Mouse (Mus musculus): ENCODE data around the gene Ncoa1.
"Not testable (repeated sequence)": the region's sequence is repeated elsewhere in the genome, so short reads cannot be mapped to it uniquely, and the experiment has no call there.

Gene Ncoa1

DNA sequence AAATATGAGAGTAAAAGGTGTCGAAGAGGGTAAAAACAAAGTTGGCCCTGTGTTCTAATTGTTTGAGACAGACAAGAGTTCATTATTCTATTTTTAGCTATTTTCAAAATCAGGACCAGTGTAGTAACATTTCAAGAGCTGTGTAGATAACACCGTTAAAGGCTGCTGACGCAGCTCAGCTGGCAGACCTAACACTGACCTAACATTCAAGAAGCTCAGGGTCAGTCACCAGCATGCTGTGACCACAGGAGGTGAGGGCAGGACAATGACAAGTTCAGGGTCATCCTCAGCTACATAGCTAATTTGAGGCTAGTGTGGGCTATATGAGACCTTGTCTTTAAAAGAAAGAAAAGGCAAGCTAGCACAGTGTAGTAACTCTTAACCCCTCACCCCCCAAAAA is 84.9 kb downstream of the Ncoa1 start:
- DNase-seq: no peak

DNA sequence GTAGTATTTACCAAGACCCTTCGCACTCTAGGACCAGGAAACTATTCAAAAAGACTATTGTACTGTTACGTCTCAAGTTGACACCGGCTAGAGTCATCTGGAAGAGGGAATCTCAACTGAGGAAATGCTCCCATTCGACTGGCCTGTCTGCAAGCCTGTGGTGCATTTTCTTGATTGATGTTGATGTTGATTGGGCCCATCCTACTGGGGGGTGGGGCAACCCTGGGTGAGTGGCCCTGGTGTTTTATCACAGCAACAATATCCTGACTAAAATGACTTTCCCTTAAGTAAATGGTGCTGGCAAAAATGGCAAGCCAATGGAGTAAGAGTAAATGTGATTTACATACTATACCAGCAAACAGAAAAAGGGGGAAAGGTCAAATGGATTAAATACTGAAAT is 85.7 kb downstream of the Ncoa1 start:
- DNase-seq: no peak

DNA sequence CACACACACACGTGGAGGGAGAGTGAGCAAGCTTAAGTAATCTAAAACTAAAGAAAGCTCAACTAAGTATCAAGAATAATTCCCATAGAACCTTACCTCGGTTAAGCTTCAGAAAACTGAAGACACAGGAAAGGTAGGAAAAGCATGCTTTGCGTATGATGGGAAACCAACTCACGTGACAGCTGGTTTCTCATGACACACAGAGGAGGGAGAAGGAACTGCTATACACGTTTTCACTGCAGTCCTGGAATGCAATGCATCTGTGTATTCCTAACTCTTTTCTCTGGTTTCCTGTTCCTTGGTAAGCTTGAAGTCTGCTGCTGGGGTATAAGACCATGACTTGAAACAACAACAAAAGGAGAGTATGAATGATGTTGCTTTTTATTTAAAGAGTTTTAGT is 86.3 kb downstream of the Ncoa1 start:
- DNase-seq: no peak

DNA sequence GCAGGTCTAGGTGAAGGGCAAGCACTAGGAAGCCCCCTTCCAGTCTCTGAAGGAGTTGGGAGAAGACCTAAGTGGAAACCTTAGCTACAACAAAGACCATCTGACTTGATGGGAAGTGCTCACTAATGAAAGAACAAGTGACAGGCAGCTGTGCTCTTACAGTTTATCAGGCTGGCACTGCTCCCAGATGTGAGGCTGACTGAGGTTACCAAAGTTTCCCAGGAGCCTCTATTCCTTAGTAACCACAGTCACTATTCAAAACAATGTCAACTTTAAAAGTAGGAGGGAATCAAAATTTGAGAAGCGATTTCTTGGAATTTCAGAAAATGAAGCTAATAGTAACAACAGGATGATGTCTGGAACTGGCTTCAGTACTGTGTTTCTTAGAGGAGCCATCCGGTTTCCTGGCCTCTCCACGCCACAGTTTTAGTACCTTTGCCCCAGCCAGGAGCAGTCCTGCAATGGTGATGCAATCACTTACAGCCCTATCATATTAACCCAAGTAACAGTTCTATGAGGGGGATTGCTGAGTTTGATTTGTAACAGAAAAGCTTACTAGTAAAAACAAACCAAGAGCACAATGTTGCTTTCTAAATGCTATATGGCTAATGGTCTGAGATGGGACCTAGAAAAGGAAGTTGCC is 90.8 kb downstream of the Ncoa1 start:
- DNase-seq: no peak

DNA sequence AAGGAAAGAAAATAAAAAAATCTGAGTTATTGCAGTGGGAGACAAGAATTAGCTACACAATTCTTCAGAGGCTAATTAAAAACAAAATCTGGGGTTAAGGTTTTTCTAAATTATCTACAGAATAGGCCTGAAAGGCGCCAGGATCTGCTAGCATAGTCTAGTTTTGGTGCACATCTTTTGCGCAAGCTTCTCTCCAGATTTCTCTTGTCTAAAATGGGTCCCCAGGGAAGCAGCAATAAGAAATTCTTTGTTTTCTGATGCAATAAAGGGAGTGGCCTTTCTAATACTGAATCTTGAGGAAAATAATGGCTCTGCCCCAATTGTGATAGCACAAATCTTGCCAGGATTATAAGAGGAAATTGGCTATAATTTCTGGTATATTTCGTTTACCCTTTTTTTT is 93.9 kb downstream of the Ncoa1 start:
- DNase-seq: no peak

DNA sequence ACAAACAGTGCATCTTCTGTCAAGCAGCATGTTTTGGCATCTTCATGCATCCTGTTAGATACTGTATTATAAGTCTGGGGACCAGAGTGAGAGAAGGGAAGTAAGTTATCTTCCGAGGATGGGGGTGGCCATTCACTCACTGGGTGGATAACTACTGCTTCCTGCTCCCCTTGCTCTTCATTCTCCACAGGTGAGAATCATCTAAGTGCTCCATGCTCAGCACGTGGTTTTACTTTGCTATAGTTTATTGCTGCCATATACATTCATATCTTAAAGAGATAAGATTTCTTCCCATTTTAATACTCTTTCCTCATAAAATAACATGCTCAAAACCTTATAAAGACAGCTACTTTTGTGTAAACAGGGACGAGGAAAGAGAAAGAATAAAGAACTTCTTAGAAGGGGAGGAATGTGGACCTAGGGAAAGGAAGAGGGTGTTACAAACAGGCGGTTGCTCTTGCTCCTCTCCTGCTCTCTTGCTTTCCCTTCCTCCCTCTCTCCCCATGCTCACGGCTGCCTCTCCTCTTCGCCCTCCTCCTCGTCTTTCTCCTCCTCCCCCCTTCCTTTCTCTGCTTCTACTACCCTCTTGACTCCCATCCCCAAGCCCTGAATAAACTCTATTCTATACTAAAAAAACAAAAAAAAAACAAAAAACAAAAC is 97.6 kb downstream of the Ncoa1 start:
- no peak for DNase-seq

DNA sequence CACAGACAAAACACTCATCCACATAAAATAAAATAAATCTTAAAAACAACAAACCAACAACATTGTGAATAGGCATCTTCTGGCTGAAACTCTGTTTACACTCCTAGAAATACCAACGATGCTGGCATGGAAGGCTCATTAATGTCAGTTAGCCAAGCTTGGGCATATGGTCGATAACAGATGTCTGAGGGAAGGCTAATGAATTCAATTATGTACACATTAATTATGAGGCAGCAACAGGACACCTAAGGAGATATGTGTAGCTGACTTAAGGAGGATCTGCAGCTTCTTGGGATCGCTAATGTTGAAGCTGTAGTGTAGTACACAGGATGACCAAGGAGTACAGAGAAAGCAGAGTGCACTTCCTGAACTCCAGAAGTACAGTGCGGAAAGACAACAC is 100.5 kb downstream of the Ncoa1 start:
- no peak for DNase-seq

DNA sequence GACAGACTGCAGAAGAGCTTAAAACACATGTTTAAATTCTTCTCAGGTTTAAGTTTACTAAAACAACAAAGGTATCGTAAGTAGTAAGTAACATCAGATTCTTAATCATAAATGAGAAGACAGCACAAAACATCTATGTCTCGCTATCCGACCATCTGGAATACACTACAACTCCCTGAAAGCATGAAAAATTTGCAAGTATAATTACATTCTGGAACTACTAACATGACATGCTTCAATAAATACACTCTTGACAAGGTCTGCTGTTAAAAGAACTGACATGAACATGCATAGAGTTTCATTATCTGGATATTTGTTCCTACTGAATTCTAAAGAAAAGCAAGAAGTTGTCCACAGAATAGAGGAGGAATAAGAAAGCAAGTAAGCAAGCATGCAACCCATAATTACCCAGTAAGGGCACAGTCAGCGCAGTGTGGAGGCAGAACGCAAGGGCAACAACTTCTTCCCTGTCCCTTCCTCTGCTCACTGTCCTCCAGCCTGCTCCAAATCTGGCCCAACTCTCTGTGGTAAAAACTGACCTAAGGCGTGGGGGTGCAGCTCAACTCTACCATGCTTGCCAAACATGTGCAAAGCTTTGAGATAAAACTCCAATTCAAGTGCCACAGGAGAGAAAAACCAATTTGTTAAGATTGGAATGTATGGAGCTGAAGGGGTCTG is 102.0 kb downstream of the Ncoa1 start:
- DNase-seq: no peak

DNA sequence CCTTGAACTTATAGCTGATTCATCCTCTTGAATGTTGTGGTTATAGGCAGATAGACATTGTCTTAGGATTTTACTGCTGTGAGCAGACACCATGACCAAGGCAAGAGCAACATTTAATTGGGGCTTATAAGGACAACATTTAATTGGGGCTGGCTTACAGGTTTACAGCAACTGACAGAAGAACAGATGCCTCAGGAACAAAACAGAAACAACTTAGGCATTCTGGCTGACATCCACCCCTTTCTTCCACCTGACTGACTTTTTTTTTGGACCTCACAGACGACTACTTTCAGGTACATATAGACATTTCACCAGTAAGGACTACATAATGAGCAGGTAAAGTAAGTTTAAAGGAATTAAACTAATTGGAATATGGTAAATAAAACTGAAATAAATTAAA is 105.6 kb downstream of the Ncoa1 start:
- DNase-seq: no peak

DNA sequence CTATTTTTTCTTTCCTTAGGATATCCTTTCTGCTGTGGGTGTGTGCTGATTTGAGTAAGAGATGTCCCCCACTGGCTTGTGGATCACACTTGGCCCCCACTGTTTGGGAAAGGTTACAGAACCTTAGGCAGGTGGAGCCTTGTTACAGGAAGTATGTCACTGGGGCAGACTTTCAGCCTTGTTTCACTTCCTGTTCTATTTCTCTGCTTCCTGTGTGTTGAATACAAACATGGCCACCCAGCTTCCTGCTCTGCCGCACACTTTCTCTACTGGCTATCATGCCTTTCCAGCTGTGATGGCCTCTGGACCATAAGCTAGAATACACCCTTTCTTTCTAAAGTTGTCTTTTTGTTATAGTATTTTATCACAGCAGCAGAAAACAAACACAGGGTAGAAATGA is 111.0 kb downstream of the Ncoa1 start:
- no peak for DNase-seq

DNA sequence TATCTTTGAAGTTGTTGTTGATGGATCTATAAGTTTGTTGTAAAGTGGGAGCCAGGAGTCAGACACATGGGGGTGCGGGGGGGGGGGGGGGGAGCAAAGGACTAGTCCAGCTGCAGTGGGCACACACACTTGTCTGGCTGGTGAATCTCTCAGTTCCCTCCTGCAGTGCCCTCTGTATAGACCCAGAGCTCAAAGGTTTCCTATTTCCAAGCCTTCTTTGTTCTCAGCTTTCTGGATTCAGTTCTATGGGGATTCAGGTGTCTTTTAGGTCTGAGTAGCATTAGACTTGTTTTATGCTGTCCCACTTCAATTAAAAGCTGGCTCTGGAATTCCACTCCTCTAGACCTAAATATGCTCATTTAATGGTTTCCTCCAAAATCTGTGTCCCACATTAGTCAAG is 117.5 kb downstream of the Ncoa1 start:
- DNase-seq: no peak

DNA sequence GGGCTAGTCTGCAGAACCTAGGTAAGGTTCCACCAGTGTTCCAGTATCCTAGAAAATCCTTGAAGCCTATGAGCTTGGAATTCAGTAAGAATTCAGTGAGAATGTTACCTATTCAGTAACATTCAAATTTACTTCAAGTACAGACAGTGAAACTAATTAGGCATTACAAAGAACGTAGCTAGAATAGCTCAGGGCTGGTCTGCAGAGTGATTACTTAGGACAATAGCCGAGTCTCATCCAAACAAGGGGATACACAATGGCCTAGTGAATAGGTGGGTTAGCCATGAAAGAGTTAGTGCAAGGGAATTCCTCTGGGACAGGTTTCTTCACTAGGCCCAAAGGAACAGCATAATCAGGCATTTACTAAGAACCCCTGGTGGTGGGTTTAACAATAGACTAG is 118.3 kb downstream of the Ncoa1 start:
- DNase-seq: not testable (repeated sequence)

DNA sequence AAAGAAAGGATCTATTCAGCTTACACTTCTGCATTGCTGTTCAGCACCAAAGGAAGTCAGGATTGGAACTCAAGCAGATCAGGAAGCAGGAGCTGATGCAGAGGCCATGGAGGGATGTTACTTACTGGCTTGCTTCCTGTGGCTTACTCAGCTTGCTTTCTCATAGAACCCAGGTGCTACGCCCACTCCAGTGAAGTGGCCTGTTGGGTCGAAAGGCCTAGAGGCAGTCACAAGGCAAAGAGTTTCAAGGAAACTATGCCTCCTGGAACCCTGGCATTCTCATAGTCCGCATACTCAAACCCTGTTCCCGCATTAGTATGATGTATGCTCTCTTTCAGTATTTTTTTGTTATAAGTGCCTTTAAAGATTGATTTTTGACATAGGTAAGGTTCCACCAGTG is 118.9 kb downstream of the Ncoa1 start:
- no peak for DNase-seq

DNA sequence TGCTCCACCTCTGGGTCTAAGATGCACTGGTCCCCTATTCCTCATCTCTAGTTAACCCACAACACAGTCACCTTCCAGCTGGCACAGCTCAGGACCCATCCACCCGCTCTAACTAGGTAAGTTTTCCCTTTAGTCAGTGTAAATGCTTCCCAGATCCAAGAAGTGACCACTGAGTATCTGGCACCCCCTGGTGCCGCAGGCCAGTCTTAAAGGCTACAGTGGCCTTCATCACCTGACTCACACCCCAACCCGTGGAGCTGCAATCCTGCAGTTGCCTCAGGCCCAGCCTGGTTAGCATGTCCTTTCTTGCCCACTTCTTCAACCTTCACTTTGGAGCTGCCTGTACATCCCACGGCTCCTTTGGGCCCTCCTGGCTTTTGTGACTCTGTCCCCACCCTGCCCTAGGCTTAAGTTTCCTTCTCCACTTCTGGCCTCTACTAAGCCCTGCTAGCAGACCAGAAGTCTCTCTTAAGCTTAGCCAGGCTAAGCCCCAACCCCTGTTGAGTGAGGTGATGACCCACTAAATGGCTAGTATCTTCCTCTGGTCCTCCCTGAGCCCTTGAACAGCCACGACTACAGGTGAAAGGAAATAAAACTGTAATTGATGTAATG is 120.0 kb downstream of the Ncoa1 start:
- DNase-seq: no peak

DNA sequence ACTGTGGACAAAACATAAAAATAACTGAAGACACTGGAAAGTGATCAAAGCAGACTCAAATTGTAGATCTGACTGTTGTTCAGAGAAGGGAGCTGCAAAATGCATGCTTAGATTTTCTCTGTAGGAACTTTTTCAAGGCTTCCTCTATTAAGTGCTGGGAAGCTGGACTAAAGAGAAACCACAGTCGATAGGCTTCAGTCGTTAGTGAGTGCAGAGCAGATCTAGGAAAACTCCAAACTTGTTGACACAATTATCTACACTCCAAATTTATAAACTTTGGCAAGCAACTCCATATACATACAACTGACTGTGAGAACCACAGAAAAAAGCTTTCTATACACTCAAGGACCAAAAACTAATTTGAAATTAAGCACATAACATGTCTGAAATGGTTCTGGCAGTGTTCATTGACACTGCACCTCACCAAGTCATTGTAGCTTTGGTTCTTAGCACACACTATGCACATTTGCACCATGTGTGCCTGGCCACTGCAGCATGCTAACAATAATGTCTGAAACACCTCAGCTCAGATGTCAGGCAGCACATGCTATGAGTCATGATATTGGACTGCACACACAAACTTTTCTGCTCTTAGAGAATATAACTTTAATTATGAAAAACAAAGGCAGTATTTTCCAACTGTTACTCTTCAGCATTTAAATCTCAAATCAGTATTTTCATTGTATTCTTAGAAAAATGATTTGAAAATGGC is 121.8 kb downstream of the Ncoa1 start:
- DNase-seq: no peak

DNA sequence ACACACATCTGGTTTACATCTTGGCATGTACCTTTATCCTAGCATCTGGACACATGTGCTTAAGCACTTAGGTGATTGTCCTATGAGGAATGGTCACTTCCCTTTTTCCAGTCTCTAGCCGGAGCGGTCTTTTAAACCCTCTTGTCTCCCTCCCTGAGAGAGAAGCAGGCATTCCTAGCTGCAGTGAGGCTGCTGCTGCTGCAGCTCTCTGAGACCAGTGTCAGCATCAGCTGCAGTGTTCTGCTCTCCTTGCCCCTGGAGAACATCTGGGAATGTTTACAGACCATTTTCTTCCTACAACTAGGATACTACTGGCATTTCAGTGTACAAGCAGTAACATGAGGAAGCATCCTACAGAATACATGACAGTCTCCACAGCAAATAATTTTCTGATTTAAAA is 133.8 kb downstream of the Ncoa1 start:
- DNase-seq: peak; percentile 50

DNA sequence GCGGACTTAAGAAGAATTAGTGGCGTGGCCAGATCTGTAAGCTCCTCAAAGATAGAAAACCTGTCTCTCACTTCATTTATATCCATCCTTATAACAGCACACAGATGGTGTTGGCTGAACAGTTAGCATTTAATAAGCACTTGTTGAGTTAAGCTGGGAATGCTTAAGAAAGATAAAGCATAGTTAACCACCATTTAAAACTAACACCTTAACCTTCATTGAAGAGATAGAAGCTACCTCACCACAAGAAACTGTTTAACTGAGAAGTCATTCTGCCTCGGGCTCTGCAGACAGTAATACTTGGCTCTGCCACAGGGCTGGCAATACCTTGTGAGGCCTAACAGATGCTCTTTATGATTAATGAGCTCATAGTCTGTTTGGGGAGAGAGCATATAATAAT is 134.9 kb downstream of the Ncoa1 start:
- no peak for DNase-seq

DNA sequence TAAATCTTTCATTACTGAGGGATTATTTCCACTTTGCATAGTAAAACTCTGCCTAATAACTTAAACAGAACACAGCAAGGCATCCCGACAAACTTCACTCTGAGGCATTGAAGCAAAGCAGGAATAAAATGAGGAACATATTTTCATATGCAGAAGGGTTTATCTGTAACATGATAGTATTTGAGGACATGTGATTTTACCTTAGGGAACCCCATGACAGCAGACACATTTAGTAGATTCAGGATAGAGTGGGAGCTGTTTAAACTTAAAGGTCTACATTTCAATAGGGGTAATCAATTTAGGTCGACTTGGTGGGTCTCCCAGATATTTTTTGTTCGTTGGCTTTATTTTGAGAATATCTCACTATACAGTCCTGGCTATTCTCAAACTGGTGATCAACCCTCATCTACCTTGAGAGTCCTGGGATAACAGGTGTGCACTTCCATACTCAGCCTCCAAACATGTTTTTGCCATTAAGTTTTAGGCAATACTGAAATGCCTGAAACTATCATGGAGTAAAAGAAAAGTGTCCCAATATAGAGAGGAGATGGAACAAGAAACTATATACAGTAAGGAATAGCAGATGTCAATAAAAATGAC is 136.6 kb downstream of the Ncoa1 start:
- DNase-seq: no peak

DNA sequence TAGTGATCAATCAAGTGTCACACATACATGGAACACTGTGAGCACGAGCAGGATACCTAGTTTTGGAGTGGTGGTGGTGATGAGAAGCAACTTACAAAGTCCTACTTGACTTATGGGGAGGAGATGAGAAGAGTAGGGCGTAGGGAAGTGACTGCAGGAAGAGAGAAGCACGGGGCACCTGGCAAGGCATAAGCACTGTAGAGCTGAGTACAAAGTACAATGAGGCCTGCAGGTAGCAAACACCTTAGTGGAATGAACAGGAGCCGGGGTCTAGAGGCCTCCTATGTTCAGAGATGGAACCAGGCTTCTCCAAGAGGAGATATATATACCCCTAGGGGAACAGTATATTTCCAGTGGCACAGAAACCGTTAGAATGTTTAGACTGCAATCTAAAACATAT is 153.4 kb downstream of the Ncoa1 start:
- DNase-seq: no peak

DNA sequence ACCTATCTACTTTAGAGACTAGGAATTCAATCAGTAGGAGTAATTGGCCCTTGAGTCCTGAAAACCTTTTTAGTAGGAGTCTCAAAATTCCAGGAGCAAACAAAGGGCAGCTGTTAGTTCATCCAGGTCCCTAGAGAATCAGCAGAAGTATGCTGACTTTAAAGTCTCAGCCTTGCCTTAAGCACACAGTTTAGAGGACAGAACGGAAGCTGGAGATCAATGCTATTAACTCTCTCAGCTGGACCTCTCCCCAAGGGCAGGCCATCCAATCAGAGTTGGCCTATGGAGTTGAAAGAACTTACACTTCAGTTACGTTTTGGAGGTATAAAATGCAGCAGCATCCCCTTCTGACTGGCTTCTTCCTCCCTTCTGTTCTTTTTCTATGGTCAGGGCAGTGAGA is 154.8 kb downstream of the Ncoa1 start:
- DNase-seq: peak; percentile 20

DNA sequence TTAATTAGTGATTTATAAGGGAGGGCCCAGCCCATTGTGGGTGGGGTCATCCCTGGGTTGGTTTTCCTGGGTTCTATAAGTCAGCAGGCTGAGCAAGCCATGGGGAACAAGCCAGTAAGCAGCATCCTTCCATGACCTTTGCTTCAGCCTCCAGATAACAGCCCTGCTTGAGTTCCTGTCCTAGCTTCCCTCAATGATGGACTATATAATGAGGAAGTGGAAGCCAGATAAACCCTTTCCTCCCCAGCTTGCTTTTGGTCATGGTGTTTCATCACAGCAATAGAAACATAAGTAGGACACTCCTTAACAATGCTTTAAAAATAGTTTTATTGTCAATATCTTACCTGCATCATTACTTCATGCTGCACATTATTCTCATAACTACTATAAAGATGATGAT is 163.2 kb downstream of the Ncoa1 start:
- DNase-seq: no peak

DNA sequence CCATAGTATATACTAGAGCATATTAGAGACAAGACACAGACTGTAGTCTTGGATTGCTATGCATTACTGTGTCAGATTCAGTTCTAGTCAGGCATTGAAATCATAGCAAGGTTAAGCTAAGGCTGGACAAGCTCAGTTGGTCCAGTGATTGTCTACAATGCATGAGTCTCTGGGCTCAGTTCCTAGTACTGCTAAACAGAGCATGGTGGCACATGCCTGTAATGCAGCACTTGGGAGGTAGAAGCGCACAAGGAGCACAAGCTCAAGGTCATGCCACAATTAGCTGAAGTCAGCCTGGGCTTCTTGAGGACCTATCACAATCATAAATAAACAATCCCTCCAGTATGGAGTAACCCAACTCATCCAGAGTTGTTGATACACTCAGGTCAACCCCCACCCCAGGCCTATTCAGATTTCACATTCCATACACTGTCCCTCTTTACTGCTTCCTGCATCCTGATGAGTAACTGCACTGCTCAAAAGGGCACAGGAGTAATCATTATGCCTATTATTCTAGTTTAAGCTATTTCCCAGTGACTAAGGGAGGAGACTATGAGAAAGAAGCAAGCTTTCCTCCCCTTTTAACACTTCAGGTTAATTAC is 170.2 kb downstream of the Ncoa1 start:
- DNase-seq: no peak

DNA sequence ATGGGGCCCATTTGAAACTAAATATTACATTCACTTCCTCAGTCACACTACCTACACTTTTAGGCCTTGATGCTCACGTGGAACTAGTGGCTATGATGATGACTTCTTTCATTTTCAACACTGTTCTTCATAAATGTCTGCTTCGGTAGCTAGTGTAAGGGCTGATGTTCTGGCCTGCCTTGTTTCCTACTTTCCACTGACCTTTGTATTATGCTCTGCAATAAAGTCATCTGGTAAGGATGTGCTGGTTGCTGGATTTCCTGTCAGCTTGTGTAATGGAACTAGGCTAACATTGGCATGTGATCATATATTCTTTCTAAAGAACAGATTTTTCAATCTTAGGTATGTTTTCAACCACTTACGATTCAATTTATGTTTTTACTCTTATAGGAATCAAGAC is 177.7 kb downstream of the Ncoa1 start:
- no peak for DNase-seq
